6 mouse cellular contexts compared by ENCODE assay signal in genomic region chr3:30566333-30566732, GRCm38 (mm10). TPM values are rescaled to one million over a fixed set of nuclear protein-coding genes. Genes with fewer than 3 reads are reported as not detected.
DNase-seq lines count a peak whose midpoint lies in the region; ATAC-seq lines count a peak whose summit lies in the region.
"Not testable (repeated sequence)": the region's sequence is repeated elsewhere in the genome, so short reads cannot be mapped to it uniquely, and the experiment has no call there.
"Had no signal": no experiment of that assay in that cellular context is flagged by ENCODE, and none has a peak within 500 bp of the region (broad histone marks: within the 10 kb centered on the region; RNA-seq: fewer than 3 reads in every experiment).

No protein-coding gene starts in this region.

- not testable (repeated sequence) for H3K9ac ChIP-seq in embryonic facial prominence, embryonic 12.5 days; embryonic facial prominence, embryonic 13.5 days; embryonic facial prominence, embryonic 14.5 days (ENCODE audit: low read depth, low read length)

- not testable (repeated sequence) for H3K27me3 ChIP-seq in embryonic facial prominence, embryonic 12.5 days; embryonic facial prominence, embryonic 13.5 days; embryonic facial prominence, embryonic 14.5 days (replicated peaks; ENCODE audit: control insufficient read depth, insufficient read depth, low read length)

- H3K4me3 ChIP-seq in embryonic facial prominence, embryonic 12.5 days; embryonic facial prominence, embryonic 13.5 days; embryonic facial prominence, embryonic 14.5 days (ENCODE audit: low read depth, low read length): not testable (repeated sequence)

- WGBS in embryonic facial prominence, embryonic 12.5 days: 38% methylated on average over 1 of the region's 2 CpGs
- 20% methylated on average over 1 of the region's 2 CpGs for WGBS in embryonic facial prominence, embryonic 13.5 days
- WGBS in embryonic facial prominence, embryonic 14.5 days: no CpG with 5 or more reads among the region's 2 CpGs

- H3K4me1 ChIP-seq in embryonic facial prominence, embryonic 12.5 days; embryonic facial prominence, embryonic 13.5 days; embryonic facial prominence, embryonic 14.5 days (ENCODE audit: control insufficient read depth, insufficient read depth, low read length): not testable (repeated sequence)

- H3K4me2 ChIP-seq in embryonic facial prominence, embryonic 12.5 days (replicated peaks); embryonic facial prominence, embryonic 13.5 days; embryonic facial prominence, embryonic 14.5 days (ENCODE audit: low read depth, low read length): not testable (repeated sequence)

- not testable (repeated sequence) for H3K27ac ChIP-seq in embryonic facial prominence, embryonic 12.5 days; embryonic facial prominence, embryonic 13.5 days; embryonic facial prominence, embryonic 14.5 days (replicated peaks; ENCODE audit: low read depth, low read length)

- 0 out of 2 replicates have a peak, but pooled peaks have one; percentile 64 for ATAC-seq in embryonic facial prominence, embryonic 12.5 days (ENCODE audit: insufficient number of reproducible peaks, insufficient read depth, low FRiP score, low TSS enrichment)
- ATAC-seq in embryonic facial prominence, embryonic 13.5 days (ENCODE audit: insufficient number of reproducible peaks, insufficient read depth, low FRiP score, low TSS enrichment, low read depth): peak; percentile 71; the same call in 1 of the 2 replicates
- ATAC-seq in embryonic facial prominence, embryonic 14.5 days (ENCODE audit: low read depth): peak; percentile 93

- not testable (repeated sequence) for DNase-seq in embryonic facial prominence, embryonic 14.5 days (ENCODE audit: low spot score)

- H3K9me3 ChIP-seq in embryonic facial prominence, embryonic 12.5 days; embryonic facial prominence, embryonic 13.5 days; embryonic facial prominence, embryonic 14.5 days (ENCODE audit: control insufficient read depth, low read length): not testable (repeated sequence)

- H3K36me3 ChIP-seq in embryonic facial prominence, embryonic 12.5 days; embryonic facial prominence, embryonic 13.5 days; embryonic facial prominence, embryonic 14.5 days (ENCODE audit: control insufficient read depth, insufficient read depth, low read length): not testable (repeated sequence)

RNA-seq across cellular contexts. Expression of gene Mecom, which starts 18.5 kb away (rescaled TPM):
- polyA plus RNA-seq in embryonic facial prominence, embryonic 12.5 days (2016; fragmentation: Nextera tagmentation; extraction: Ambion mirVana): 37.4 and 39.6 TPM in 2 replicates
- polyA plus RNA-seq in embryonic facial prominence, embryonic 13.5 days (2015; fragmentation: Nextera tagmentation; extraction: Ambion mirVana): 10.3 and 15.5 TPM in 2 replicates
- polyA plus RNA-seq in embryonic facial prominence, embryonic 14.5 days (2014; fragmentation: Nextera tagmentation; extraction: Ambion mirVana): 13.0 and 18.9 TPM in 2 replicates
- polyA plus RNA-seq: activated CD4-positive, CD25-positive, alpha-beta regulatory T cell, adult 4 months; G1E had no signal

RNA-seq across cellular contexts. Expression of gene Actrt3, which starts 33.4 kb away (rescaled TPM):
- 0.11 TPM in 1 of 2 replicates, not detected in the other for polyA plus RNA-seq in embryonic facial prominence, embryonic 12.5 days (2016; fragmentation: Nextera tagmentation; extraction: Ambion mirVana)
- 0.10 TPM in 1 of 2 replicates, not detected in the other for polyA plus RNA-seq in embryonic facial prominence, embryonic 13.5 days (2015; fragmentation: Nextera tagmentation; extraction: Ambion mirVana)
- 0.13 TPM in 1 of 2 replicates, not detected in the other for polyA plus RNA-seq in embryonic facial prominence, embryonic 14.5 days (2014; fragmentation: Nextera tagmentation; extraction: Ambion mirVana)
- polyA plus RNA-seq: adrenal gland, adult 2 months; G1E had no signal

RNA-seq across cellular contexts. Expression of gene Mynn, which starts 35.5 kb away (rescaled TPM):
- polyA plus RNA-seq in embryonic facial prominence, embryonic 12.5 days (2016; fragmentation: Nextera tagmentation; extraction: Ambion mirVana): 35.9 and 37.5 TPM in 2 replicates
- polyA plus RNA-seq in embryonic facial prominence, embryonic 13.5 days (2015; fragmentation: Nextera tagmentation; extraction: Ambion mirVana): 33.2 and 35.6 TPM in 2 replicates
- polyA plus RNA-seq in embryonic facial prominence, embryonic 14.5 days (2014; fragmentation: Nextera tagmentation; extraction: Ambion mirVana): 29.9 and 33.6 TPM in 2 replicates
